Mouse (Mus musculus): ENCODE data around the gene Ncor2. TPM values are rescaled to one million over a fixed set of nuclear protein-coding genes. Genes with fewer than 3 reads are reported as not detected.

Ncor2 gene
- polyA plus RNA-seq, 1 experiment from 2014 or later, result 27.5 TPM

DNA sequence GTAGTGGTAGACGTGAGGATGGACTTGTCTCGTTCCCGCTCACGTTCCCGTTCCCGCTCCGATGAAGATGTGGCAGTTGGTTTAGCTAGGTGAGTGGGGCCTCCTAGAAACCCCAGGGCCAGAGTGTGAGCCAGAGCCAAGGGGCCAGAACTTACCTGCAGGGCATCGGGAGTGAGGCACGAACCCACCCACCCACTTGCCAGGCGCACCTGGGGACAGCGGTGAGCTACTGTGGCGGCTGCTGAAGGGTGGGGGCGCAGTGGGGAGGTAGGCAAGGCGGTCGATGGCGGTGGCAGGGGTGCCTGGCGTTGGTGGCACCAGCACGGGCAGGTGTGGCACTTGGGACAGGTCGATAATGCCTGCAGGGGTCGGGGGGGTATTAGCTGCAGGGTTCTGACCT lies 150.1 kb downstream of the Ncor2 start:
- Histone ChIP-seq H3K4me1 (replicated peaks; ENCODE audit: control insufficient read depth, insufficient read depth, low read length) (no peaks in the 10 kb centered on the region), H3K4me3 (ENCODE audit: low read depth, low read length) (no peak overlapping the region), H3K9ac (ENCODE audit: low read length) (no peak overlapping the region), H3K27ac (ENCODE audit: low read depth) (no peak overlapping the region), H3K36me3 (ENCODE audit: control insufficient read depth, insufficient read depth, low read length) (peaks cover 100% of the 10 kb centered on the region), H3K9me3 (ENCODE audit: control insufficient read depth, low read length) (no peaks in the 10 kb centered on the region), H3K4me2 (ENCODE audit: low read length) (no peak overlapping the region), H3K27me3 (replicated peaks; ENCODE audit: control insufficient read depth, insufficient read depth, low read length) (no peaks in the 10 kb centered on the region)
- WGBS, result 98% methylated on average over 20 of the region's 20 CpGs
- DNase-seq (ENCODE audit: low spot score) (no peak), ATAC-seq (replicated peaks; ENCODE audit: low FRiP score, low TSS enrichment, low read depth) (no peak)

DNA sequence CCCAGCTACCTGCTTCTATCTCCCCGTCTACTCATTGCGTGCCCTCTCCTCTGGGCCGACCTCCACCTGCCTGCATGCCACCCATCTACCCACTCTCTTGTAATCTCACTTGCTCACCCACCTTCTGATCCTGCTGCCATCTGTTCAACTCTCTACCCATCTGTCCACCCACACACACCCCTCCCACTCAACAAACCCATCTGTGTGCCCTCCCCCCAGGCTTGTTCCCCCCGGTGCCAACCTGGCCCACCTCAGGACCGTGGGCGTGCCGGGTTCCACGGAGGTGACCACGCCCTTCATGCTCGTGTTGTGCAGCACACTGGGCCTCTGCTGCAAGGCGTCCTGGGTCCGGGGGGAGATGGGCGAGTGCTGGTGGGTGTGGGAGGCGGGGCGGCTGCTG lies 150.6 kb downstream of the Ncor2 start:
- Histone ChIP-seq H3K9ac (ENCODE audit: low read length) (no peak overlapping the region), H3K9me3 (ENCODE audit: control insufficient read depth, low read length) (no peaks in the 10 kb centered on the region), H3K36me3 (ENCODE audit: control insufficient read depth, insufficient read depth, low read length) (peaks cover 100% of the 10 kb centered on the region), H3K4me2 (ENCODE audit: low read length) (no peak overlapping the region), H3K27ac (ENCODE audit: low read depth) (no peak overlapping the region), H3K4me3 (ENCODE audit: low read depth, low read length) (no peak overlapping the region), H3K27me3 (replicated peaks; ENCODE audit: control insufficient read depth, insufficient read depth, low read length) (no peaks in the 10 kb centered on the region), H3K4me1 (replicated peaks; ENCODE audit: control insufficient read depth, insufficient read depth, low read length) (no peaks in the 10 kb centered on the region)
- 95% methylated on average over 15 of the region's 15 CpGs for WGBS
- DNase-seq (ENCODE audit: low spot score) (no peak), ATAC-seq (replicated peaks; ENCODE audit: low FRiP score, low TSS enrichment, low read depth) (no peak)

DNA sequence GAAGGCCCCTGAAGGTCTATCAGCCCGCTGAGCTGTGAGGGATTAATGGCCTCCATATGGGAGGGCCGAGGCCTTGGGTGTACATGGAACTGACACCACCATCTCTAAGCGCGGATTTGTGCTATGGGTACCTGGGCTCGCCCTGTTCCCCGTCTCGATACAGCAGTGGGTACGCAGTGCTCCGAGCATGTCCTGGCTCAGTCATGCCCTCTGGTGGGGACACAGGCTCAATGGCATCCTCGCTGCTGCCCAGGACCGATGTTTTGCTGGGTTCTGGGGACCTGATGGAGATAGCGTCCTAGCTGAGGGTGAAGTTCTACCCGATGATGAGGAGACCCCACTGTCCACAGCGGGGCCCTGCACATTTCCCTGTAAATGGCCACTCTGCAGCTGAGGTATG lies 155.0 kb downstream of the Ncor2 start:
- H3K9me3 ChIP-seq (ENCODE audit: control insufficient read depth, low read length), result no peaks in the 10 kb centered on the region
- no peaks in the 10 kb centered on the region for H3K27me3 ChIP-seq (replicated peaks; ENCODE audit: control insufficient read depth, insufficient read depth, low read length)
- peaks cover 87% of the 10 kb centered on the region for H3K36me3 ChIP-seq (ENCODE audit: control insufficient read depth, insufficient read depth, low read length)
- H3K27ac ChIP-seq (ENCODE audit: low read depth), result no peak overlapping the region
- ATAC-seq (replicated peaks; ENCODE audit: low FRiP score, low TSS enrichment, low read depth) (no peak), DNase-seq (ENCODE audit: low spot score) (no peak)
- H3K4me2 ChIP-seq (ENCODE audit: low read length), result no peak overlapping the region
- H3K4me3 ChIP-seq (ENCODE audit: low read depth, low read length), result no peak overlapping the region
- no peak overlapping the region for H3K9ac ChIP-seq (ENCODE audit: low read length)
- no peaks in the 10 kb centered on the region for H3K4me1 ChIP-seq (replicated peaks; ENCODE audit: control insufficient read depth, insufficient read depth, low read length)
- WGBS, result 86% methylated on average over 14 of the region's 14 CpGs

- WGBS, result 83% methylated on average over 11 of the region's 11 CpGs
- ATAC-seq (replicated peaks; ENCODE audit: low FRiP score, low TSS enrichment, low read depth) (no peak), DNase-seq (ENCODE audit: low spot score) (no peak)
- no peak overlapping the region for H3K4me3 ChIP-seq (ENCODE audit: low read depth, low read length)
- H3K9me3 ChIP-seq (ENCODE audit: control insufficient read depth, low read length), result no peaks in the 10 kb centered on the region
- H3K27me3 ChIP-seq (replicated peaks; ENCODE audit: control insufficient read depth, insufficient read depth, low read length), result no peaks in the 10 kb centered on the region
- no peak overlapping the region for H3K27ac ChIP-seq (ENCODE audit: low read depth)
- peaks cover 87% of the 10 kb centered on the region for H3K36me3 ChIP-seq (ENCODE audit: control insufficient read depth, insufficient read depth, low read length)
- no peaks in the 10 kb centered on the region for H3K4me1 ChIP-seq (replicated peaks; ENCODE audit: control insufficient read depth, insufficient read depth, low read length)
- no peak overlapping the region for H3K4me2 ChIP-seq (ENCODE audit: low read length)
- H3K9ac ChIP-seq (ENCODE audit: low read length), result no peak overlapping the region
Observed at GRCm38 (mm10) chr5:125021298-125021697, 157.7 kb downstream of the Ncor2 start.

GRCm38 (mm10) chr5:125019099-125019498 lies 159.9 kb downstream of the Ncor2 start:
- Histone ChIP-seq H3K4me2 (ENCODE audit: low read length) (no peak overlapping the region), H3K9me3 (ENCODE audit: control insufficient read depth, low read length) (no peaks in the 10 kb centered on the region), H3K9ac (ENCODE audit: low read length) (no peak overlapping the region), H3K27me3 (replicated peaks; ENCODE audit: control insufficient read depth, insufficient read depth, low read length) (no peaks in the 10 kb centered on the region), H3K4me3 (ENCODE audit: low read depth, low read length) (no peak overlapping the region), H3K36me3 (ENCODE audit: control insufficient read depth, insufficient read depth, low read length) (peaks cover 81% of the 10 kb centered on the region), H3K4me1 (replicated peaks; ENCODE audit: control insufficient read depth, insufficient read depth, low read length) (no peaks in the 10 kb centered on the region), H3K27ac (ENCODE audit: low read depth) (no peak overlapping the region)
- WGBS, result 74% methylated on average over 5 of the region's 5 CpGs
- DNase-seq (ENCODE audit: low spot score) (no peak), ATAC-seq (replicated peaks; ENCODE audit: low FRiP score, low TSS enrichment, low read depth) (no peak)

GRCm38 (mm10) chr5:125017332-125017731 lies 161.7 kb downstream of the Ncor2 start:
- Histone ChIP-seq H3K4me3 (ENCODE audit: low read depth, low read length) (no peak overlapping the region), H3K9ac (ENCODE audit: low read length) (no peak overlapping the region), H3K4me2 (ENCODE audit: low read length) (no peak overlapping the region), H3K27me3 (replicated peaks; ENCODE audit: control insufficient read depth, insufficient read depth, low read length) (no peaks in the 10 kb centered on the region), H3K27ac (ENCODE audit: low read depth) (no peak overlapping the region), H3K9me3 (ENCODE audit: control insufficient read depth, low read length) (no peaks in the 10 kb centered on the region), H3K36me3 (ENCODE audit: control insufficient read depth, insufficient read depth, low read length) (peaks cover 72% of the 10 kb centered on the region), H3K4me1 (replicated peaks; ENCODE audit: control insufficient read depth, insufficient read depth, low read length) (no peaks in the 10 kb centered on the region)
- DNase-seq (ENCODE audit: low spot score) (no peak), ATAC-seq (replicated peaks; ENCODE audit: low FRiP score, low TSS enrichment, low read depth) (no peak)
- WGBS, result 74% methylated on average over 15 of the region's 15 CpGs

GRCm38 (mm10) chr5:125016421-125017242 lies 162.4 kb downstream of the Ncor2 start:
- Histone ChIP-seq H3K36me3 (ENCODE audit: control insufficient read depth, insufficient read depth, low read length) (peaks cover 69% of the 10 kb centered on the region), H3K9me3 (ENCODE audit: control insufficient read depth, low read length) (no peaks in the 10 kb centered on the region), H3K27me3 (replicated peaks; ENCODE audit: control insufficient read depth, insufficient read depth, low read length) (no peaks in the 10 kb centered on the region), H3K9ac (ENCODE audit: low read length) (no peak overlapping the region), H3K4me1 (replicated peaks; ENCODE audit: control insufficient read depth, insufficient read depth, low read length) (no peaks in the 10 kb centered on the region), H3K27ac (ENCODE audit: low read depth) (no peak overlapping the region), H3K4me2 (ENCODE audit: low read length) (no peak overlapping the region), H3K4me3 (ENCODE audit: low read depth, low read length) (no peak overlapping the region)
- DNase-seq (ENCODE audit: low spot score) (no peak), ATAC-seq (replicated peaks; ENCODE audit: low FRiP score, low TSS enrichment, low read depth) (no peak)
- WGBS, result 88% methylated on average over 17 of the region's 17 CpGs

GRCm38 (mm10) chr5:125015576-125015975 lies 163.4 kb downstream of the Ncor2 start:
- 90% methylated on average over 9 of the region's 9 CpGs for WGBS
- Histone ChIP-seq H3K4me3 (ENCODE audit: low read depth, low read length) (no peak overlapping the region), H3K36me3 (ENCODE audit: control insufficient read depth, insufficient read depth, low read length) (peaks cover 67% of the 10 kb centered on the region), H3K9me3 (ENCODE audit: control insufficient read depth, low read length) (no peaks in the 10 kb centered on the region), H3K4me2 (ENCODE audit: low read length) (no peak overlapping the region), H3K27me3 (replicated peaks; ENCODE audit: control insufficient read depth, insufficient read depth, low read length) (no peaks in the 10 kb centered on the region), H3K9ac (ENCODE audit: low read length) (no peak overlapping the region), H3K27ac (ENCODE audit: low read depth) (no peak overlapping the region), H3K4me1 (replicated peaks; ENCODE audit: control insufficient read depth, insufficient read depth, low read length) (no peaks in the 10 kb centered on the region)
- no peak for ATAC-seq (replicated peaks; ENCODE audit: low FRiP score, low TSS enrichment, low read depth)
- no peak for DNase-seq (ENCODE audit: low spot score)

DNA sequence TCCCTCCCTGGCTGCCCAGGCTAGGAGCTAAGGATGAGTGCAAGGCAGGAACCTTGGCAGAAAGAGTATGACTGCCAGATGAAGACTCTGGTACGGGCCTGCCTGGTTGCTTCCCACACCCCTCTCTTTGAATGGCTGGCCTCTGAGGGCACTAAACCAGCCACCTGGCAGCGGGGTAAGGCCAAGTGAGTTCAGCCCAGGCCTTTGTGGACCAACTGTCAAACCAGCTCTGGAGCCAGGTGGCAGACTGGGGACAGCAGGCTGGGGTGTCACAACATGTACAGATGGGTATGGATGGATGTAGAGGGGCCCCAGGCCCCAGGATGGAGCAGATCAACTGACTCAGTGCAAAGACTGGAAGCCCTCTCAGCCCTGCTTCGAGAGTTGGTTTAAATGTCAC lies 164.0 kb downstream of the Ncor2 start:
- no peak for ATAC-seq (replicated peaks; ENCODE audit: low FRiP score, low TSS enrichment, low read depth)
- H3K9ac ChIP-seq (ENCODE audit: low read length), result no peak overlapping the region
- WGBS, result 95% methylated on average over 3 of the region's 3 CpGs

More for the DNA sequence above, 164.0 kb downstream of the Ncor2 start:
- Histone ChIP-seq H3K36me3 (ENCODE audit: control insufficient read depth, insufficient read depth, low read length) (peaks cover 65% of the 10 kb centered on the region), H3K27me3 (replicated peaks; ENCODE audit: control insufficient read depth, insufficient read depth, low read length) (no peaks in the 10 kb centered on the region), H3K4me2 (ENCODE audit: low read length) (no peak overlapping the region), H3K4me3 (ENCODE audit: low read depth, low read length) (no peak overlapping the region), H3K27ac (ENCODE audit: low read depth) (no peak overlapping the region), H3K4me1 (replicated peaks; ENCODE audit: control insufficient read depth, insufficient read depth, low read length) (no peaks in the 10 kb centered on the region), H3K9me3 (ENCODE audit: control insufficient read depth, low read length) (no peaks in the 10 kb centered on the region)
- DNase-seq (ENCODE audit: low spot score), result no peak
